ENCODE assay signal across 8 mouse cellular contexts in the genomic region with DNA sequence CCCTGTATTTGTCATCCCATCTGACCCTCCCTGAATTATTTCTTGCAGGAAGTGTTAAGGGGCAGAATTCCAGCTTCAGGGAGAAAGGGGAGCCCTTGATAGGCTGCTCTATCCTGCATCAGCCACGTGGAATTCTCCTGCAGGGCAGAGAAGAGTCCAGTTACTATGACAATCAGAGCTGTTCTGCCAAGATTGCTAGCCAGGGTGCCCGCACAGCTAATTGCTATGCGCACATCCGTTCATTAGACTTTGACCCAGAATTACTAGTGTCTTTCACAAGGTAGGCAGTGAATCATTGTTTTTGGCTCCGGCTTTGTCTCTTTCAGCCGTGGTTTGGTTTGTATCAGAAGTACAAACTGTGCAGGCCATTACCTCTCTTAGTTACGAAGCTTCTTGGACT. TPM values are rescaled to one million over a fixed set of nuclear protein-coding genes. Genes with fewer than 3 reads are reported as not detected.
A peak's percentile ranks its signal among the peaks of the same experiment; 100 is the strongest.
DNase-seq lines count a peak whose midpoint lies in the region; ATAC-seq lines count a peak whose summit lies in the region.

No protein-coding gene starts in this region.

- 19% methylated on average over 7 of the region's 7 CpGs for WGBS in large intestine, adult 2 months

- DNase-seq in adrenal gland, postnatal 36 days = peak; percentile 4 to 8
- no peak for DNase-seq in adrenal gland, postnatal 25 days
- peak; percentile 65 for DNase-seq in 3134 (ENCODE audit: extremely low read depth, insufficient read length, low spot score)
- peak; percentile 5 to 23 for DNase-seq in frontal cortex, postnatal 36 days (ENCODE audit: low spot score in 2 of 2)
- peak; percentile 47 for DNase-seq in large intestine, adult 2 months (ENCODE audit: low read depth, low spot score)
- DNase-seq in gastrocnemius, adult 8-10 months (ENCODE audit: low spot score in 2 of 2) = no peak
- DNase-seq in T-cell, adult 2 months (ENCODE audit: low spot score) = no peak

- ATAC-seq in monocyte, adult 5-6 weeks (replicated peaks; ENCODE audit: insufficient number of reproducible peaks, low FRiP score, low TSS enrichment, poor library complexity, severe bottlenecking) = no peak

RNA-seq across cellular contexts. Expression of a gene that starts 33.0 kb away (rescaled TPM):
- total RNA-seq in adrenal gland, postnatal 36 days (2021) = 1 to 10 TPM; 2.2 to 3.3 TPM
- 2.8 and 4.4 TPM in 2 replicates for total RNA-seq in adrenal gland, postnatal 25 days (2021)
- polyA plus RNA-seq in large intestine, adult 2 months (2012; rRNA removed) = 0.84 and 1.3 TPM in 2 replicates
- total RNA-seq in monocyte, adult 5-6 weeks (2017) = 78.0 to 89.2 TPM (median 78.1 TPM) in 3 replicates
- 1 to 10 TPM in 2 of 4 experiments, under 1 TPM in 2; 0.70 to 2.0 (median 1.2) TPM for total RNA-seq in gastrocnemius, adult 8-10 months (2022)

Comparison
In these comparisons a context has a peak if more than half of its experiments do, and no peak if none do; other contexts are left out.
1. DNase-seq: peak in adrenal gland, postnatal 36 days (2 of 2), 3134 (single experiment), frontal cortex, postnatal 36 days (2 of 2) and large intestine, adult 2 months (single experiment); none in adrenal gland, postnatal 25 days (single experiment), gastrocnemius, adult 8-10 months (0 of 2) and T-cell, adult 2 months (single experiment).
2. RNA of a gene that starts 33.0 kb away (total RNA-seq): 78.0 to 89.2 TPM in monocyte, adult 5-6 weeks; 2.8 to 4.4 TPM in adrenal gland, postnatal 25 days, 2.2 to 3.3 TPM in adrenal gland, postnatal 36 days and 0.70 to 2.0 TPM in gastrocnemius, adult 8-10 months; every median in the first group is over 10 times any median in the second.